ENCODE assay signal across 16 mouse cellular contexts in the genomic region with DNA sequence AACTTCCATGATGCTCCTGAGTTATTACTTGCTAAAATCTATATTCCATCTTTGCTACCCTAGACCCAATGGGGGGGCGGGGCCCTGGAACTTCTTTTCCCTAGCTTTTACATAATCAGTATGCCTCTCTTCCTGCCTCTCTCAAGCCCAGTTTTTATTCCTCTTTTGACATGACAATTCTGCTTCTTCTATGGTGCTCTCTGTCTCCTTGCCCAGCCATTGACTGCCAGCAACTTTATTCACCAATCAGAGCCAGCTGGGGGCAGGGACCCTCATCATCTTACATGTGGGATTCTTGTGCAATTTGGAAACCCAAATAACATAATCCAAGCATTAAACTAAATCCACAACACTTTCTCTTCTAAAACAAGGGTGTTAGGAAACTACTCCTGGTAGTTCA.
"Had no signal": no experiment of that assay in that cellular context is flagged by ENCODE, and none has a peak within 500 bp of the region (broad histone marks: within the 10 kb centered on the region; RNA-seq: fewer than 3 reads in every experiment).

No protein-coding gene starts in this region.

- H3K4me3 ChIP-seq: neural tube, embryonic 13.5 days; neural tube, embryonic 15.5 days; stomach, embryonic 15.5 days had no signal

- H3K36me3 ChIP-seq: neural tube, embryonic 13.5 days; neural tube, embryonic 15.5 days; stomach, embryonic 15.5 days had no signal

- H3K27me3 ChIP-seq: neural tube, embryonic 13.5 days; stomach, embryonic 15.5 days had no signal

- DNase-seq: retina, postnatal 1 day; right cerebral cortex, adult 18-20 months; right cerebral cortex, postnatal 14 days; right cerebral cortex, postnatal 25 days; right cerebral cortex, postnatal 4 days; spleen, adult 18-20 months; thymus, adult 18-20 months; thymus, adult 2 months; thymus, postnatal 14 days; thymus, postnatal 25 days; thymus, postnatal 36 days; thymus, postnatal 4 days had no signal

- H3K27ac ChIP-seq: neural tube, embryonic 13.5 days; neural tube, embryonic 15.5 days; stomach, embryonic 15.5 days; stomach, postnatal 0 days had no signal

- H3K9me3 ChIP-seq: neural tube, embryonic 13.5 days; neural tube, embryonic 15.5 days; stomach, embryonic 15.5 days had no signal

- H3K4me2 ChIP-seq: neural tube, embryonic 13.5 days; neural tube, embryonic 15.5 days; stomach, embryonic 15.5 days had no signal

- H3K9ac ChIP-seq: neural tube, embryonic 13.5 days; neural tube, embryonic 15.5 days; stomach, embryonic 15.5 days had no signal

- H3K4me1 ChIP-seq: stomach, embryonic 15.5 days had no signal
